Mouse (Mus musculus): ENCODE data around the gene Taf4.

Gene Taf4

GRCm38 (mm10) chr2:179976628-179977343 lies at the start of gene Taf4:
Gene Taf4, minus strand, starts transcription at chr2:179976646.
- DNase-seq (ENCODE audit: low spot score in 2 of 2): peak; percentile 89 to 97

GRCm38 (mm10) chr2:180025861-180026200 lies 49.4 kb upstream of the Taf4 start:
- DNase-seq (ENCODE audit: low spot score in 2 of 2): no peak

GRCm38 (mm10) chr2:180025135-180025860 lies 48.9 kb upstream of the Taf4 start:
- peak; percentile 48 to 83 for DNase-seq (ENCODE audit: low spot score in 2 of 2)

- peak; percentile 98 to 99 for DNase-seq (ENCODE audit: low spot score in 2 of 2)
Measured at GRCm38 (mm10) chr2:180024401-180025098, 48.1 kb upstream of the Taf4 start, which contains the start of gene Lsm14b. Gene Lsm14b, plus strand, starts transcription at chr2:180024987.

GRCm38 (mm10) chr2:180022751-180023150 lies 46.3 kb upstream of the Taf4 start:
- DNase-seq (ENCODE audit: low spot score in 2 of 2): no peak

GRCm38 (mm10) chr2:180020919-180021318 lies 44.5 kb upstream of the Taf4 start:
- no peak for DNase-seq (ENCODE audit: low spot score in 2 of 2)

- no peak for DNase-seq (ENCODE audit: low spot score in 2 of 2)
Measured at GRCm38 (mm10) chr2:180020091-180020661, 43.7 kb upstream of the Taf4 start.

GRCm38 (mm10) chr2:180018573-180018972 lies 42.1 kb upstream of the Taf4 start:
- no peak for DNase-seq (ENCODE audit: low spot score in 2 of 2)

GRCm38 (mm10) chr2:180017632-180018031 lies 41.2 kb upstream of the Taf4 start:
- DNase-seq (ENCODE audit: low spot score in 2 of 2): no peak

GRCm38 (mm10) chr2:180013686-180014085 lies 37.2 kb upstream of the Taf4 start:
- no peak for DNase-seq (ENCODE audit: low spot score in 2 of 2)

- no peak for DNase-seq (ENCODE audit: low spot score in 2 of 2)
Measured at GRCm38 (mm10) chr2:180011370-180011769, 34.9 kb upstream of the Taf4 start.

GRCm38 (mm10) chr2:180010686-180011085 lies 34.2 kb upstream of the Taf4 start:
- DNase-seq (ENCODE audit: low spot score in 2 of 2): no peak

- no peak for DNase-seq (ENCODE audit: low spot score in 2 of 2)
Measured at GRCm38 (mm10) chr2:180006352-180007017, 30.0 kb upstream of the Taf4 start.

- no peak for DNase-seq (ENCODE audit: low spot score in 2 of 2)
Measured at GRCm38 (mm10) chr2:180005656-180006351, 29.4 kb upstream of the Taf4 start.

- no peak for DNase-seq (ENCODE audit: low spot score in 2 of 2)
Measured at GRCm38 (mm10) chr2:180001635-180002034, 25.2 kb upstream of the Taf4 start.

GRCm38 (mm10) chr2:179998431-179998830 lies 22.0 kb upstream of the Taf4 start:
- no peak for DNase-seq (ENCODE audit: low spot score in 2 of 2)

- DNase-seq (ENCODE audit: low spot score in 2 of 2): no peak
Measured at GRCm38 (mm10) chr2:179993071-179993470, 16.6 kb upstream of the Taf4 start.

- no peak for DNase-seq (ENCODE audit: low spot score in 2 of 2)
Measured at GRCm38 (mm10) chr2:179989098-179989497, 12.7 kb upstream of the Taf4 start.

- no peak for DNase-seq (ENCODE audit: low spot score in 2 of 2)
Measured at GRCm38 (mm10) chr2:179986437-179987022, 10.1 kb upstream of the Taf4 start.

GRCm38 (mm10) chr2:179985695-179986094 lies 9.2 kb upstream of the Taf4 start:
- DNase-seq (ENCODE audit: low spot score in 2 of 2): no peak

- DNase-seq (ENCODE audit: low spot score in 2 of 2): no peak
Measured at GRCm38 (mm10) chr2:179984830-179985229, 8.4 kb upstream of the Taf4 start.
